Mouse (Mus musculus) G1E (cell line): ENCODE data around the gene Mroh2a. TPM values are rescaled to one million over a fixed set of nuclear protein-coding genes. Genes with fewer than 3 reads are reported as not detected.

Experiments
- ATAC-seq: 2 replicates; pipeline ENCODE4 v1.8.0; 2016; ENCODE audit warnings: mild to moderate bottlenecking; ENCODE audit not compliant: insufficient number of reproducible peaks, poor library complexity, low FRiP score, severe bottlenecking; ENCODE audit errors: extremely low read depth
- DNase-seq: peaks from one replicate; pipeline ENCODE4 v3.0.0; 2012; ENCODE audit warnings: low spot score
- H3K27me3 ChIP-seq: 2 replicates; pipeline ENCODE4 v1.6.1; 2012; ENCODE audit warnings: mild to moderate bottlenecking, low read length, inconsistent platforms; ENCODE audit not compliant: insufficient read depth
- H3K36me3 ChIP-seq: replicated peaks from 2 replicates; pipeline ENCODE3; 2012; ENCODE audit warnings: mild to moderate bottlenecking, inconsistent platforms
- H3K4me1 ChIP-seq: 2 replicates; pipeline ENCODE4 v1.6.1; 2012; ENCODE audit warnings: low read depth, low read length, inconsistent platforms, mixed read lengths; ENCODE audit not compliant: insufficient read depth
- H3K4me3 ChIP-seq: 2 replicates; pipeline ENCODE4 v1.5.1; 2012; ENCODE audit warnings: low read depth, mild to moderate bottlenecking, inconsistent platforms, low read length, moderate library complexity, mixed read lengths
- H3K9me3 ChIP-seq: replicated peaks from 2 replicates; pipeline ENCODE4 v1.6.1; 2012; ENCODE audit warnings: inconsistent platforms
- CTCF ChIP-seq: IDR thresholded peaks from 2 replicates; pipeline ENCODE4 v1.5.1; 2012; ENCODE audit warnings: low read depth, low read length, inconsistent platforms, mixed read lengths
- GATA1 ChIP-seq: IDR thresholded peaks from 2 replicates; pipeline ENCODE4 v1.6.1; 2012; ENCODE audit warnings: borderline replicate concordance, low read length, inconsistent platforms, mixed read lengths
- GATA2 ChIP-seq: IDR thresholded peaks from 2 replicates; pipeline ENCODE4 v1.6.1; 2012; ENCODE audit warnings: low read depth, low read length, inconsistent platforms, borderline replicate concordance
- POLR2AphosphoS5 ChIP-seq: IDR thresholded peaks from 2 replicates; pipeline ENCODE4 v1.6.1; 2012; ENCODE audit warnings: low read depth, low read length, inconsistent platforms; ENCODE audit not compliant: insufficient replicate concordance
- TAL1 ChIP-seq: conservative IDR thresholded peaks from 2 replicates; pipeline ENCODE4 v1.6.1; 2012; ENCODE audit warnings: low read depth, low read length, inconsistent platforms, mixed read lengths
- polyA plus RNA-seq: library from polyadenylated mRNA; stranded (reverse); fragments of >175 nt; gene quantifications from 2 replicates; pipeline ENCODE4 v1.2.3, GENCODE M21; 2012
- total RNA-seq, 2 experiments: library from RNA; stranded (forward) in 1 of 2; stranded (reverse) in 1 of 2; fragments of 200-1000 nt in 1 of 2; fragments of >200 nt in 1 of 2; fragmentation: Nextera tagmentation in 1 of 2; gene quantifications; 2 replicates each; pipeline ENCODE4 v1.2.3; 2014 to 2017

Gene Mroh2a
- total and polyA plus RNA-seq, 3 experiments, result 0.49 TPM; not detected in 2

GRCm38 (mm10) chr1:88259643-88260024 lies 32.8 kb downstream of the Mroh2a start:
- peaks cover 20% of the 10 kb centered on the region for H3K4me1 ChIP-seq
- peaks cover 56% of the 10 kb centered on the region for H3K36me3 ChIP-seq
- no peak for DNase-seq
- TF ChIP-seq GATA1, result no peak
- TF ChIP-seq GATA2, result no peak
- no peak for TF ChIP-seq TAL1
- TF ChIP-seq CTCF, result no peak
- no peak for TF ChIP-seq POLR2AphosphoS5
- H3K4me3 ChIP-seq, result no peak overlapping the region
- no peaks in the 10 kb centered on the region for H3K9me3 ChIP-seq
- ATAC-seq, result no peak
- peaks cover 19% of the 10 kb centered on the region for H3K27me3 ChIP-seq

GRCm38 (mm10) chr1:88260114-88260513 lies 33.3 kb downstream of the Mroh2a start:
- no peak for ATAC-seq
- no peak overlapping the region for H3K4me3 ChIP-seq
- no peaks in the 10 kb centered on the region for H3K9me3 ChIP-seq
- H3K36me3 ChIP-seq, result peaks cover 61% of the 10 kb centered on the region
- H3K27me3 ChIP-seq, result peaks cover 14% of the 10 kb centered on the region
- no peak for DNase-seq
- TF ChIP-seq POLR2AphosphoS5 (peak; percentile 82), CTCF (no peak)
- H3K4me1 ChIP-seq, result peaks cover 20% of the 10 kb centered on the region

- H3K9me3 ChIP-seq, result no peaks in the 10 kb centered on the region
- DNase-seq (no peak), ATAC-seq (no peak)
- TF ChIP-seq GATA2 (no peak), TAL1 (no peak), CTCF (no peak; the same call in 1 of the 2 replicates), POLR2AphosphoS5 (no peak; the same call in 1 of the 2 replicates), GATA1 (no peak)
- H3K4me1 ChIP-seq, result peaks cover 20% of the 10 kb centered on the region
- H3K27me3 ChIP-seq, result peaks cover 8% of the 10 kb centered on the region
- H3K36me3 ChIP-seq, result peaks cover 68% of the 10 kb centered on the region
- H3K4me3 ChIP-seq, result no peak overlapping the region
These were observed 34.0 kb downstream of the Mroh2a start for GRCm38 (mm10) chr1:88260604-88261377.

- Histone ChIP-seq H3K27me3 (no peaks in the 10 kb centered on the region; the same call in 1 of the 2 replicates), H3K4me3 (no peak overlapping the region), H3K9me3 (no peaks in the 10 kb centered on the region), H3K4me1 (peaks cover 20% of the 10 kb centered on the region), H3K36me3 (peaks cover 77% of the 10 kb centered on the region)
- DNase-seq (no peak), ATAC-seq (no peak)
- no peak for TF ChIP-seq GATA2
- no peak for TF ChIP-seq CTCF
- no peak for TF ChIP-seq TAL1
- no peak for TF ChIP-seq POLR2AphosphoS5
- TF ChIP-seq GATA1, result no peak
These were observed 34.9 kb downstream of the Mroh2a start for GRCm38 (mm10) chr1:88261706-88262105.

- TF ChIP-seq TAL1 (no peak), POLR2AphosphoS5 (no peak), GATA1 (no peak), CTCF (no peak), GATA2 (no peak)
- ATAC-seq (peak; percentile 9; the same call in 1 of the 2 replicates), DNase-seq (peak; percentile 70)
- peaks cover 82% of the 10 kb centered on the region for H3K36me3 ChIP-seq
- H3K4me1 ChIP-seq, result peaks cover 20% of the 10 kb centered on the region
- H3K4me3 ChIP-seq, result no peak overlapping the region
- no peaks in the 10 kb centered on the region; the same call in 1 of the 2 replicates for H3K27me3 ChIP-seq
- no peaks in the 10 kb centered on the region for H3K9me3 ChIP-seq
These were observed 35.5 kb downstream of the Mroh2a start for GRCm38 (mm10) chr1:88262255-88262654.

- Histone ChIP-seq H3K9me3 (no peaks in the 10 kb centered on the region), H3K4me3 (no peak overlapping the region), H3K27me3 (no peaks in the 10 kb centered on the region), H3K36me3 (peaks cover 90% of the 10 kb centered on the region), H3K4me1 (peaks cover 20% of the 10 kb centered on the region)
- TF ChIP-seq GATA2, result no peak
- TF ChIP-seq TAL1, result no peak
- TF ChIP-seq POLR2AphosphoS5, result no peak
- TF ChIP-seq GATA1, result no peak
- no peak for TF ChIP-seq CTCF
- ATAC-seq, result no peak
- no peak for DNase-seq
These were observed 36.2 kb downstream of the Mroh2a start for GRCm38 (mm10) chr1:88262961-88263360.
